Mouse (Mus musculus) layer of hippocampus, adult 2 months (tissue): ENCODE results near the gene Atxn7l2. TPM values are rescaled to one million over a fixed set of nuclear protein-coding genes. Genes with fewer than 3 reads are reported as not detected.
"Not testable (repeated sequence)": the region's sequence is repeated elsewhere in the genome, so short reads cannot be mapped to it uniquely, and the experiment has no call there.

Source experiments
- DNase-seq, 2 experiments: peaks; one replicate each; pipeline ENCODE4 v3.0.0; 2022; ENCODE audit warnings: low spot score in 2 of 2
- H3K27ac ChIP-seq: fragments of 200-600 bp; 2 replicates; pipeline ENCODE4 v1.8.1; 2022
- H3K4me3 ChIP-seq: fragments of 200-600 bp; 2 replicates; pipeline ENCODE4 v1.8.1; 2022; ENCODE audit warnings: mild to moderate bottlenecking
- CTCF ChIP-seq: fragments of 200-600 bp; conservative IDR thresholded peaks from 2 replicates; pipeline ENCODE4 v1.8.1; 2022; ENCODE audit warnings: antibody characterized with exemption, mild to moderate bottlenecking, moderate library complexity
- long read RNA-seq, 2 experiments: library from polyadenylated mRNA; stranded (forward); transcript quantifications; one replicate each; pipeline ENCODE4 v2.0.0; 2021; ENCODE audit warnings: borderline mapping rate in 2 of 2
- total RNA-seq, 2 experiments: library from RNA; stranded (reverse); gene quantifications; 2 replicates each; pipeline ENCODE4 v1.2.3; 2021

Atxn7l2 gene
- 10 to 100 TPM; 31.9 to 34.6 TPM for total RNA-seq
- long read RNA-seq, experiment 1, transcript Atxn7l2-203 (11 exons, 2,387 nt): major isoform, 16 of 45 reads
- long read RNA-seq, experiment 1, partial matches to known transcripts: 14 of 45 reads
- long read RNA-seq, experiment 1, other reads (novel, unspliced or antisense): 9 of 45 reads
- long read RNA-seq, experiment 2, transcript Atxn7l2-203 (11 exons, 2,387 nt): major isoform, 13 of 34 reads
- long read RNA-seq, experiment 2, partial matches to known transcripts: 13 of 34 reads
- long read RNA-seq, experiment 2, other reads (novel, unspliced or antisense): 7 of 34 reads

- peak in 1 of 2 experiments; percentile 71 for DNase-seq
- H3K27ac ChIP-seq: peak within 1 kb of the TSS; percentile 100
Observed at GRCm38 (mm10) chr3:108210771-108211139, at the start of gene Atxn7l2. Gene Atxn7l2, minus strand, starts transcription at chr3:108210934.

GRCm38 (mm10) chr3:108259319-108259718, 48.6 kb upstream of the Atxn7l2 start:
- TF ChIP-seq CTCF: no peak
- H3K27ac ChIP-seq: no peak overlapping the region
- no peak overlapping the region for H3K4me3 ChIP-seq
- DNase-seq: no peak

More at GRCm38 (mm10) chr3:108210771-108211139, at the start of gene Atxn7l2:
- peak within 1 kb of the TSS; percentile 90 for H3K4me3 ChIP-seq
- TF ChIP-seq CTCF: peak; percentile 66

- H3K27ac ChIP-seq: peak overlapping the region; percentile 87
- no peak for DNase-seq
- TF ChIP-seq CTCF: no peak
- peak overlapping the region; percentile 99 for H3K4me3 ChIP-seq
Observed at GRCm38 (mm10) chr3:108257831-108258500, 47.2 kb upstream of the Atxn7l2 start.

- TF ChIP-seq CTCF: no peak
- peak within 1 kb of the TSS; percentile 87 for H3K27ac ChIP-seq
- peak within 1 kb of the TSS; percentile 99 for H3K4me3 ChIP-seq
- DNase-seq: peak; percentile 92 to 97
Observed at GRCm38 (mm10) chr3:108256719-108257637, 46.2 kb upstream of the Atxn7l2 start, which contains the start of gene Psma5. Gene Psma5, plus strand, starts transcription at chr3:108256926.

- no peak for DNase-seq
- TF ChIP-seq CTCF: no peak
Observed at GRCm38 (mm10) chr3:108246857-108247256, 36.1 kb upstream of the Atxn7l2 start.

GRCm38 (mm10) chr3:108241243-108241839, 30.6 kb upstream of the Atxn7l2 start:
- TF ChIP-seq CTCF: no peak
- no peak overlapping the region for H3K4me3 ChIP-seq
- H3K27ac ChIP-seq: no peak overlapping the region
- DNase-seq: no peak

More at GRCm38 (mm10) chr3:108246857-108247256, 36.1 kb upstream of the Atxn7l2 start:
- Histone ChIP-seq H3K27ac (no peak overlapping the region), H3K4me3 (no peak overlapping the region)

- H3K27ac ChIP-seq, H3K4me3 ChIP-seq: not testable (repeated sequence)
- TF ChIP-seq CTCF: peak; percentile 41
Observed at GRCm38 (mm10) chr3:108237474-108238102, 26.9 kb upstream of the Atxn7l2 start.

GRCm38 (mm10) chr3:108231646-108232045, 20.9 kb upstream of the Atxn7l2 start:
- Histone ChIP-seq H3K27ac (no peak overlapping the region), H3K4me3 (no peak overlapping the region)
- no peak for TF ChIP-seq CTCF
- DNase-seq: no peak

More at GRCm38 (mm10) chr3:108237474-108238102, 26.9 kb upstream of the Atxn7l2 start:
- DNase-seq: not testable (repeated sequence)

- no peak for TF ChIP-seq CTCF
- no peak for DNase-seq
- no peak overlapping the region for H3K27ac ChIP-seq
- no peak overlapping the region for H3K4me3 ChIP-seq
Observed at GRCm38 (mm10) chr3:108227521-108227920, 16.8 kb upstream of the Atxn7l2 start.

GRCm38 (mm10) chr3:108226558-108227350, 16.0 kb upstream of the Atxn7l2 start, which contains the start of gene Sypl2:
Gene Sypl2, minus strand, starts transcription at chr3:108226648.
- no peak for TF ChIP-seq CTCF
- no peak for DNase-seq

More at GRCm38 (mm10) chr3:108226558-108227350, 16.0 kb upstream of the Atxn7l2 start, which contains the start of gene Sypl2:
- H3K4me3 ChIP-seq: peak within 1 kb of the TSS; percentile 49
- no peak within 1 kb of the TSS; the same call in 1 of the 2 replicates for H3K27ac ChIP-seq
